Mouse (Mus musculus) bone marrow macrophage, adult 2 months (primary cell): ENCODE results near the gene Entpd3.

Source experiments
- CTCF ChIP-seq: IDR thresholded peaks from 2 replicates; pipeline ENCODE4 v1.5.1; 2012; ENCODE audit warnings: low read depth, mild to moderate bottlenecking, low read length, moderate library complexity
- POLR2A ChIP-seq: IDR thresholded peaks from 2 replicates; pipeline ENCODE4 v1.6.1; 2012; ENCODE audit warnings: mild to moderate bottlenecking, low read depth, low read length, borderline replicate concordance

DNA sequence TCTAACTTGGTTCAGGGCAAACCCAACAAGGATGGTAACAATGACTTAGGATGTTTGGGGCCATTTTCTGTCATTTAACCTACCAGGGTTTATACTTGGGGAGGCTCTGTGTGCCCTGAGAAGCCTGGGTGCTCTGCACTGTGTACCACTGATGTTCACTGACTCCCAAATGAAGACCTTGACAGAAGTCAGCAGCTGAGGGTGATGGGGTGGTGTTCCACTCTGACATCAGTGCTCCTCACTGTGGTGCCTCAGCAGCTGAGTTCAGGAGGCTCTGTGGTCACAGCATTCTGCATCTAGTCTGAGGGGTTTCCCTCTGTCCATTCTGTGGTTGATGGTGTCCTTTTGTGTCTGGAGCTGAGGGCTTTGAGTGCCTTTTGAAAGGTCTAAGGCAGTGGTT, 71.4 kb downstream of the Entpd3 start:
- TF ChIP-seq CTCF (no peak), POLR2A (no peak)
